Mouse (Mus musculus) heart, adult 2 months (tissue): Measurements from ENCODE around the gene Slc46a2.

Experiments
- CTCF ChIP-seq: fragments of 200-600 bp; IDR thresholded peaks from 2 replicates; pipeline ENCODE4 v1.8.1; 2022; ENCODE audit warnings: antibody characterized with exemption, mild to moderate bottlenecking, moderate library complexity
- POLR2A ChIP-seq: fragments of 200-500 bp; IDR thresholded peaks from 2 replicates; pipeline ENCODE4 v1.6.1; 2011; ENCODE audit warnings: mild to moderate bottlenecking, low read depth, low read length, control low read depth; ENCODE audit not compliant: insufficient read depth

GRCm38 (mm10) chr4:59863869-59864268 lies 51.0 kb downstream of the Slc46a2 start:
- TF ChIP-seq POLR2A (no peak), CTCF (no peak)
